Mouse (Mus musculus): Measurements from ENCODE around the gene Epha7. TPM values are rescaled to one million over a fixed set of nuclear protein-coding genes. Genes with fewer than 3 reads are reported as not detected.

Epha7 gene
- polyA plus RNA-seq, 1 experiment from 2014 or later: 59.0 TPM

DNA sequence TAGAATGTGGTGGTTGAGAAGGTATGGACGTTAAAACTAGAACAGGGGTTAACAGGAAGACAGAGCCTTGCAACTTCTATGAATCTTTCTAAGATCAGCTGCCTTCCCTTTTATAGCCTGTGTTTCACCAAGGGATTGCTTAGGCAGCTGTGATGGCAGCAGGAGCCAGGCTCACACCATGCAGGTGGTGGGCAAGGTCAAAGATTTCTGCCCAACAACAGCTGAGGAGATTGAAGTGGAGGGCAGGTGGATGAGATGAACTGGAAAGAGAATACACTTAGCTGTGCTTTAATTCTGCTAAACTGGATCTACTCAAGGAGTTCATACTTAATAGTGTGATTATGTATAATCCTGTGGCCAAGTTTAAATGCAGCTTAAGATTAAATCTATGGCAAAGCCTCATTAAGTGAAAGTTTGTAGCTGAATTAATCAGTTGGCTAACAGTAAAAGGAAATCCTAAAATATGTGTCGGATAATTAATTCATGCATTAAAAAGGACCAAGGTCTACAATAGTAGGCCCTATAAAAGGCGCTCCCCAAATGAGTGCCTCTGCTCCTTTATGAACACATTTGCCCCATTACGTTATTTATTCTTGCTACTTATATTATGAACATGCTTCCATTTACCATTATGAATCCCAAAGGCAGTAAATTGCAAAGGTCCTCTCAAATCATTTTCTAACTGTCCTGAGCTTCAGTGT, 89.2 kb downstream of the Epha7 start:
- H3K4me2 ChIP-seq (replicated peaks): no peak overlapping the region
- H3K4me3 ChIP-seq: no peak overlapping the region
- no peaks in the 10 kb centered on the region for H3K27me3 ChIP-seq
- 79% methylated on average over 4 of the region's 4 CpGs for WGBS
- H3K9me3 ChIP-seq: no peaks in the 10 kb centered on the region
- H3K4me1 ChIP-seq: no peaks in the 10 kb centered on the region
- no peaks in the 10 kb centered on the region for H3K36me3 ChIP-seq
- H3K9ac ChIP-seq: no peak overlapping the region
- no peak overlapping the region for H3K27ac ChIP-seq
- ATAC-seq (ENCODE audit: low FRiP score, low read depth): no peak

DNA sequence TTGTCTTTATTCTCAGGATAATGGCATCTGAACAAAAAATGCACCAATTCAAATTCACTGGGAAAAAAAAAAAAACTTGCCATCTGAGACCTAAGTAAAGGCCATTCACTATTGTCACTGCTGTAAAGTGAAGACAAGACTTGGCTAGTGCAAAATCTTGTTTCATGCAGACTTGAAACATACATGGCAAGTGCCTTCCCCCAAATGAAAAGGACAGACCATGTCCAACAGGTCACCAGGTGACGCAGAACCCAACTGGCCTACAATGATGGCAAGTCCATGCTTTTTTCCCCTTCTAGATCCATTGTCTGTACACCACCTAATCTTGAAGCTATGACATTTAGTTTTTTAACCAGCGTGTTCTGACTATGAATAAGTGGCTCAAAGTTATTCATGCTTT, 94.1 kb downstream of the Epha7 start:
- H3K27ac ChIP-seq: no peak overlapping the region
- H3K4me1 ChIP-seq: no peaks in the 10 kb centered on the region
- H3K9me3 ChIP-seq: no peaks in the 10 kb centered on the region
- no peak overlapping the region for H3K9ac ChIP-seq
- no peak for ATAC-seq (ENCODE audit: low FRiP score, low read depth)
- H3K36me3 ChIP-seq: no peaks in the 10 kb centered on the region
- 91% methylated on average over 2 of the region's 2 CpGs for WGBS
- no peak overlapping the region for H3K4me2 ChIP-seq (replicated peaks)
- H3K4me3 ChIP-seq: no peak overlapping the region
- no peaks in the 10 kb centered on the region for H3K27me3 ChIP-seq

DNA sequence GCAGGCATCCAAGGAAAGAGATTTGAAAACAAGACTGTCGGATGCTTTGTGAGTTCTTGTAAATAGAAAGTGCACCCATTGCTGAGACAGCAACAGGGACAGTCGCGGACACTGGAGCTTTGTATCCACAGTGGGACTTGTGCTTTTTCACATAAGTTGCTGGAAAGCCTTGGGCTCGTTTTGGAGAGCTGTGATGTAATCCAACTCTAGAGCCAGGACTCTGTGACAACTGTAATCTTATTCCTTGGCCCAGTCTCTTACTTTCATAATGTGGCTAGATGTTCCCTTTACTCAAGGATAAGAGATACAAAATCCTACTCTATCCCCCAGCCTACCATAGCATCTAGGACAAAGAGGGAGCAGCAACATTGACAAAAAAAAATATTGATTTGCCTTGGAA, 97.2 kb downstream of the Epha7 start:
- Histone ChIP-seq H3K27ac (no peak overlapping the region), H3K9ac (no peak overlapping the region), H3K9me3 (no peaks in the 10 kb centered on the region), H3K36me3 (no peaks in the 10 kb centered on the region), H3K27me3 (no peaks in the 10 kb centered on the region), H3K4me2 (replicated peaks) (no peak overlapping the region), H3K4me1 (no peaks in the 10 kb centered on the region), H3K4me3 (no peak overlapping the region)
- no peak for ATAC-seq (ENCODE audit: low FRiP score, low read depth)
- 78% methylated on average over 4 of the region's 4 CpGs for WGBS

DNA sequence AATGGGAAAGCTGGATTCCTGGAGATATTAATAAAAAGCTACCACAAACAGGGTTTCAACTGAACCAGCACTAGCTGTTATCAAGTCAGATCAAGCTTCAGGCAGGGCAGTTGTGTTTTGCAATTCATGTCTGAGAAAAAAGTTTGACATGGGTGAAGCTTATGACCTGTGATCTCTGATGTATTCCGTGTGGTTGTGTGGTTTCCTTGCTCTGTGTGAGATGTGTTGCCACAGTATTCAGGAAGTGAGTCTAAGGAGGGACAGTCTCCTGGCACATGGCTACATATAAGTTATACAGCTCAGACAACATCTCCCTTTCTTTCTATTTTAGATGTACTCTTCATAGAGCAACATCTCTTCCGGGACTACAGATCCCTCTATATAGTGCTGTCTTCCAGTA, 99.1 kb downstream of the Epha7 start:
- WGBS: 79% methylated on average over 2 of the region's 2 CpGs
- Histone ChIP-seq H3K27me3 (no peaks in the 10 kb centered on the region), H3K4me2 (replicated peaks) (no peak overlapping the region), H3K27ac (no peak overlapping the region), H3K36me3 (no peaks in the 10 kb centered on the region), H3K4me3 (no peak overlapping the region), H3K9ac (no peak overlapping the region), H3K9me3 (no peaks in the 10 kb centered on the region), H3K4me1 (no peaks in the 10 kb centered on the region)
- no peak for ATAC-seq (ENCODE audit: low FRiP score, low read depth)

DNA sequence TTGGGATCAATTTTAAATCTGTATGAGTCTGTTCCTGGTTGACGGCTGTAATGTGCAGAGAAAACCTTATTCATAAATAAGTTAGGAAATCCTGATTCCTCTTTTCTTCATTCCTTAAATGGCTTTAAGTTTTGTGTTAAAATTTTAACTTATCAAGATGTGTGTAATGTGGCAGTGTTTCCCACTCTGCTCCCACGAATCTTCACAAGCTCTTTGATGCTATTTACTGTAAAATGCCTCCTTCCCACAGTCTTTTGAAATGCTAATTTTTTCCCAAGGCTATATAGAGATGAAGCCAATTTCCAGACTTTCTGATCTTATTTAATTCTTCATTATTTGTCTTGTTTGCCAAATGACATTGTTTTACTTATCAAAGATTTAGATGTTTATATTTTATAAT, 100.7 kb downstream of the Epha7 start:
- Histone ChIP-seq H3K4me2 (replicated peaks) (no peak overlapping the region), H3K9me3 (no peaks in the 10 kb centered on the region), H3K4me3 (no peak overlapping the region), H3K9ac (no peak overlapping the region), H3K27me3 (no peaks in the 10 kb centered on the region), H3K4me1 (no peaks in the 10 kb centered on the region), H3K36me3 (no peaks in the 10 kb centered on the region), H3K27ac (no peak overlapping the region)
- ATAC-seq (ENCODE audit: low FRiP score, low read depth): no peak
- WGBS: 56% methylated on average over 2 of the region's 2 CpGs

DNA sequence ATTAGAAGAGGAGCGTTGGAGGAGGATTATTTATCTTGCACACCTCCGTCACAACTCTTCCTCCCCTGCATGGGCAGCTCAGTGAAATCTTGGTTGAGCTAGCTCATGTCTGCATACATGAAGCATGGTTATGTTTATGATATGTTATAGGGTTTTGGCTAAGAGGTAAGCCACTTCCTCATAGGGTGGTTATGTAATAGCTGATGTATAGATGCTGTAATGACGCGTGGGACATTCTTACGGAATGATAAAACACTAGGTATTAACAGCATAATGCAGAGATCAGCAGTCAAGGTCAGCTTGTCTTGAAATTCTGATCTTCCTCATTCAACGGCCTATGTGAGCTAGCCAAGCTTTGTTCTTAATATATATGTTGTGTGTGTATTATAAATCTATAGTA, 107.7 kb downstream of the Epha7 start:
- no peaks in the 10 kb centered on the region for H3K36me3 ChIP-seq
- H3K4me3 ChIP-seq: no peak overlapping the region
- H3K4me1 ChIP-seq: no peaks in the 10 kb centered on the region
- WGBS: 90% methylated on average over 6 of the region's 6 CpGs
- no peak for ATAC-seq (ENCODE audit: low FRiP score, low read depth)
- no peak overlapping the region for H3K9ac ChIP-seq
- no peaks in the 10 kb centered on the region for H3K27me3 ChIP-seq
- no peaks in the 10 kb centered on the region for H3K9me3 ChIP-seq
- H3K4me2 ChIP-seq (replicated peaks): no peak overlapping the region
- H3K27ac ChIP-seq: no peak overlapping the region

DNA sequence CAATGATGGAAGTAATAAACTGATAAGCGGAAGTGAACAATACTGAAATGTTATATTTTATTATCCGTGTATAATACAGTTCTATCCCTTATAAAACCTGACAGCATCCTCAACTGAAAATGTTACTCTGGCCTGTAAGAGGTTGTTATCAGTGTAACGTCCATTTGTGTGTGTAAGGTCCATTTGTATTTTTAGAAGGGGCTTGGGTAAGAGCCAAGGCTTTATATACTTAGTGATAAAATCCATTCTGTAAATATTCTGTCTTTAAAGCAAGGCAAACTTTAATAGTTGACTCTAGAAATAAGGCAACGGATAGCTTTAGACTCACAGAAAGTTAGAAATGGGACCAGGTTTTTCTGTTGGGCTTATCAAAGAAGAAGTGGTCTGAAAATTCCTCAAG, 113.1 kb downstream of the Epha7 start:
- H3K4me3 ChIP-seq: no peak overlapping the region
- no peaks in the 10 kb centered on the region for H3K9me3 ChIP-seq
- no peaks in the 10 kb centered on the region for H3K36me3 ChIP-seq
- no peak for ATAC-seq (ENCODE audit: low FRiP score, low read depth)
- WGBS: 87% methylated on average over 4 of the region's 4 CpGs
- no peak overlapping the region for H3K9ac ChIP-seq
- H3K27ac ChIP-seq: no peak overlapping the region
- H3K4me1 ChIP-seq: no peaks in the 10 kb centered on the region
- H3K4me2 ChIP-seq (replicated peaks): no peak overlapping the region
- H3K27me3 ChIP-seq: no peaks in the 10 kb centered on the region

DNA sequence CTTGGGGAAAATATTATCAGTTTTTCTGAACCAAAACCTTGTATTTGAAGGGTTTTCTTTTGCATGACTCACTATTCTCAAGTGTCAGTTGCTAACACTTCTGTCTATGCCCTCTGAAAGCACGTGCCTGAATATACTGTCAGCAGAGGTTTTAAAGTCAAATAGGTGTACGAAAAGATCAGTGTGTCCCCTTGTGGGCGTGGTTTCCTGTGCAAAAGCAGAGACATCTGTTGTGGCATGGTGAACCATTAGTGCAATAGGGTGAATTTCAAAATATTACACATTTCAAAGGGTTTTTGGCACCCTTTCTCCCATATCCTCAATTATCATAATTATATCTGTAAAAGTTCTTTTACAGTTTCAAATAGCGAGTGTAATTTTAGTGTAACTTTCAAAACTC, 120.5 kb downstream of the Epha7 start:
- no peak for ATAC-seq (ENCODE audit: low FRiP score, low read depth)
- H3K36me3 ChIP-seq: no peaks in the 10 kb centered on the region; the same call in 1 of the 2 replicates
- no peak overlapping the region for H3K4me2 ChIP-seq (replicated peaks)
- H3K9me3 ChIP-seq: no peaks in the 10 kb centered on the region
- H3K4me3 ChIP-seq: no peak overlapping the region
- WGBS: 79% methylated on average over 4 of the region's 4 CpGs
- no peak overlapping the region for H3K27ac ChIP-seq
- H3K27me3 ChIP-seq: no peaks in the 10 kb centered on the region
- H3K4me1 ChIP-seq: 0 out of 2 replicates have a peak, but pooled peaks cover 2% of the 10 kb centered on the region
- H3K9ac ChIP-seq: no peak overlapping the region

DNA sequence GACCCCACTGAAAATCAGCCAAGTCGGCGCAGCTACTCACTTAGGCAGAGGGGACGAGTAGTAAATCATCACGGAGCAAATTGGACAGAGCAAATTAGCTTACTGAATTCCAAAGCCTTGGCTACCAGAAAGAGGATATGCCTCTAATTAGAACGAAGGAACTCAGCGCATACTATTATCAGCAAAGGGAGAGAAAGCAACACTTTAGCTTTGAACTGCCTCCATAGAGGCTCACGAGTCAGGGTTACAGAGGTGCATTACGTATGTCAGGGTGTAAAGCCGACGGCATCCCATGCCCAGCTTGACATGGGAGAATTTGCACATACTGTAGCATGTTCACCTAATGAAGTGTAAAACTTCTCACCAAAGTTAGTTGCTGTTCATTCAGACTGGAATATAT, 121.9 kb downstream of the Epha7 start:
- H3K27me3 ChIP-seq: no peaks in the 10 kb centered on the region
- H3K27ac ChIP-seq: no peak overlapping the region
- H3K36me3 ChIP-seq: peaks cover 3% of the 10 kb centered on the region; the same call in 1 of the 2 replicates
- ATAC-seq (ENCODE audit: low FRiP score, low read depth): no peak
- H3K4me2 ChIP-seq (replicated peaks): no peak overlapping the region
- H3K9ac ChIP-seq: no peak overlapping the region
- 35% methylated on average over 10 of the region's 10 CpGs for WGBS
- H3K4me3 ChIP-seq: no peak overlapping the region
- H3K4me1 ChIP-seq: 0 out of 2 replicates have a peak, but pooled peaks cover 2% of the 10 kb centered on the region
- H3K9me3 ChIP-seq: no peaks in the 10 kb centered on the region

DNA sequence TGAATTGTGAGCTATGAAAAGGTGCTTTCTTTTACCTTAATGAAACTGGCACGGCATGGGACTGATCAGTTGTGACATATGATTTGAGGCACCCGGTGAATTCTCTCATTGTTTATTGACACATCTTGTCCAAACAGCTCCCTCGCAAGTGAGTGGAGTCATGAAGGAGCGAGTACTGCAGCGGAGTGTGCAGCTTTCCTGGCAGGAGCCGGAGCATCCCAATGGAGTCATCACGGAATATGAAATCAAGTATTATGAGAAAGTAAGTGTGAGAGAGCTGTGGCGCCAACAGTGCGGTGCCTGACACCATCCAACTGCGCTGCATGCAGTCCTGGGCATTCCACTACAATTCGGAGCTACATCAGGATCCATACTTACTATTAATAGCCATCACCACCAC, 122.6 kb downstream of the Epha7 start:
- Histone ChIP-seq H3K9me3 (no peaks in the 10 kb centered on the region), H3K36me3 (peaks cover 3% of the 10 kb centered on the region; the same call in 1 of the 2 replicates), H3K4me1 (0 out of 2 replicates have a peak, but pooled peaks cover 2% of the 10 kb centered on the region), H3K27ac (no peak overlapping the region), H3K9ac (no peak overlapping the region), H3K4me2 (replicated peaks) (no peak overlapping the region), H3K4me3 (no peak overlapping the region), H3K27me3 (no peaks in the 10 kb centered on the region)
- ATAC-seq (ENCODE audit: low FRiP score, low read depth): no peak
- WGBS: 80% methylated on average over 11 of the region's 11 CpGs

DNA sequence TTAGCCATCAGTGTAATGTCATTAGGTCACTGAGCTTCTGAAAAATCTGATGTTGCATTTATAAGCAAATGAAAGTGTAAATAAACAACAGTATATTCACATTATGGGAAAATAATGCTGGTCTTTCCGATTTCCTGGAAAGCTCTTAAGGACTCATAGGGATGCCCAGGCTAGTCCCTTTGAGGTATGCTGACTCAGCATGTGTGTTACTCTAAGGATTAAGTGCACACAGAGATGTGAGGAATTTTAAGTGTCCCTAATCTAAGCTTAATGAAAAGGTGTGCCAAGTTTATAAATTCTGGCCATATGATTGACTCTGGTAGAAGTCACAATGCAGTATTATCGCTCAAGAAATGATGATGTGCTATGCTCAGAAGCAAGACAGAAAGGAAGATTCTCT, 127.8 kb downstream of the Epha7 start:
- WGBS: 96% methylated on average over 2 of the region's 2 CpGs
- H3K9ac ChIP-seq: no peak overlapping the region
- ATAC-seq (ENCODE audit: low FRiP score, low read depth): no peak
- peaks cover 10% of the 10 kb centered on the region for H3K36me3 ChIP-seq
- H3K27ac ChIP-seq: no peak overlapping the region
- no peaks in the 10 kb centered on the region for H3K9me3 ChIP-seq
- no peaks in the 10 kb centered on the region for H3K27me3 ChIP-seq
- no peaks in the 10 kb centered on the region for H3K4me1 ChIP-seq
- no peak overlapping the region for H3K4me3 ChIP-seq
- H3K4me2 ChIP-seq (replicated peaks): no peak overlapping the region

DNA sequence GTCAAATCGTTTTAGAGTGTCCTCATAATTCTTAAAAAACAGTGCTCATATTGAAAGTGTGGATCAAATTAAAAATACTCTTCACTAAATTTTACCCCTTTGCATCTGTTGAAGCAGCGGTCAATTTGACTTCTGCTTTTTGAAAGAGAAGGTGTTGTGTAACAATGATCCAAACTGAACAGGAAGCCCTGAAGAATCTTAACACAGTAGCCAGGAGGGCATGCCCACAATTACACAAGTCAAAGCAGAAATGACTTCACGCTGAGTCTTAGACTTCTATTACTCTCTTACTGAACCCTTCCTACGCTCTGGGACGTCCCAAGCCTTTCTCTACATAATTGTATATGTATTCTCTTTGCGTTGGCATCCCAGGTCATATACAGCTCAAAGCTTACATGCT, 131.3 kb downstream of the Epha7 start:
- no peak overlapping the region for H3K27ac ChIP-seq
- no peaks in the 10 kb centered on the region for H3K4me1 ChIP-seq
- no peak overlapping the region for H3K4me3 ChIP-seq
- WGBS: 80% methylated on average over 6 of the region's 6 CpGs
- ATAC-seq (ENCODE audit: low FRiP score, low read depth): no peak
- H3K36me3 ChIP-seq: peaks cover 18% of the 10 kb centered on the region
- H3K9ac ChIP-seq: no peak overlapping the region
- no peaks in the 10 kb centered on the region for H3K27me3 ChIP-seq
- H3K4me2 ChIP-seq (replicated peaks): no peak overlapping the region
- H3K9me3 ChIP-seq: no peaks in the 10 kb centered on the region

DNA sequence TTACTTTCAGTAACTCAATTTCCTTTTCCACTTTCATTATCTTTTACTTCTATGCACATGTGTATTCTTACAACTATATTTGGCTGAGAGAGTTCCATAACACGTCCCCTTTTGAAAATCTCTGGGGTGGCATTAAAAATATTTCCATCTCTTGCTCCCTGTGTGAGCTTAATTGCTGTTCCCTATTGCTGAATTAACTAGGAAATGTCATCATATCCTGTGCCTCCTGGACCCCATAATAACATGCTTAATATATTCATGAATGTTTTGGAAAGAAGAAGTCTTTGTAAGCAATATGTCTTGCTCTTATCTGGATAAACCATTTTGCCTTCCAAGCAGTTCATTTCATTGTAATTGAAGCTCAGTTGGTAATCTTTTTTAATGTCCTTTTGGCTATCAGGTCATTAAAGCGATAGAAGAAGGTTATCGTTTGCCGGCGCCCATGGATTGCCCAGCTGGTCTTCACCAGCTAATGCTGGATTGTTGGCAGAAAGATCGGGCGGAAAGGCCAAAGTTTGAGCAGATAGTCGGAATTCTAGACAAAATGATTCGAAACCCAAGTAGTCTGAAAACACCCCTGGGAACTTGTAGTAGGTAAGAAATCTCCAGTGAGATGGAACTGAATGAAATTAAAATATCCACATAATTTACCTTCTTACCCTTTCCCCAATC, 148.1 kb downstream of the Epha7 start:
- ATAC-seq (ENCODE audit: low FRiP score, low read depth): no peak
- 85% methylated on average over 9 of the region's 9 CpGs for WGBS
- H3K9ac ChIP-seq: no peak overlapping the region

More for the DNA sequence above, 148.1 kb downstream of the Epha7 start:
- no peaks in the 10 kb centered on the region for H3K27me3 ChIP-seq
- H3K27ac ChIP-seq: no peak overlapping the region
- H3K4me3 ChIP-seq: no peak overlapping the region
- no peaks in the 10 kb centered on the region for H3K4me1 ChIP-seq
- H3K4me2 ChIP-seq (replicated peaks): no peak overlapping the region
- peaks cover 16% of the 10 kb centered on the region for H3K36me3 ChIP-seq
- no peaks in the 10 kb centered on the region for H3K9me3 ChIP-seq
